In genomic region chr1:12055865-12056560, GRCm38 (mm10) we compare ENCODE assay signal across 16 mouse cellular contexts.
A peak's percentile ranks its signal among the peaks of the same experiment; 100 is the strongest.
DNase-seq lines count a peak whose midpoint lies in the region; ATAC-seq lines count a peak whose summit lies in the region.
"Had no signal": no experiment of that assay in that cellular context is flagged by ENCODE, and none has a peak within 500 bp of the region (broad histone marks: within the 10 kb centered on the region; RNA-seq: fewer than 3 reads in every experiment).

No protein-coding gene starts in this region.

- no peaks in the 10 kb centered on the region for H3K9me3 ChIP-seq in forebrain, embryonic 12.5 days
- H3K9me3 ChIP-seq in hindbrain, embryonic 16.5 days (ENCODE audit: control insufficient read depth, low read length) = no peaks in the 10 kb centered on the region
- no peaks in the 10 kb centered on the region for H3K9me3 ChIP-seq in neural tube, embryonic 13.5 days
- H3K9me3 ChIP-seq: heart, embryonic 13.5 days; intestine, embryonic 15.5 days; liver, embryonic 12.5 days had no signal

- no peak overlapping the region for H3K4me3 ChIP-seq in forebrain, embryonic 12.5 days (replicated peaks)
- H3K4me3 ChIP-seq in hindbrain, embryonic 16.5 days (ENCODE audit: low read length) = no peak overlapping the region
- H3K4me3 ChIP-seq in neural tube, embryonic 13.5 days = no peak overlapping the region
- H3K4me3 ChIP-seq: heart, embryonic 13.5 days; intestine, embryonic 15.5 days; liver, embryonic 12.5 days had no signal

- DNase-seq in embryo, embryonic 11 days = peak; percentile 64
- no peak for DNase-seq in right cerebral cortex, postnatal 10 days (ENCODE audit: low spot score in 2 of 2)
- DNase-seq in cerebellum, adult 9-11 months = no peak
- no peak for DNase-seq in kidney, postnatal 4 days
- no peak for DNase-seq in urinary bladder, postnatal 36 days (ENCODE audit: low spot score in 2 of 2)
- DNase-seq: adrenal gland, postnatal 14 days; gastrocnemius, postnatal 10 days; kidney, postnatal 36 days; lung, postnatal 36 days had no signal

- no peak overlapping the region for H3K9ac ChIP-seq in forebrain, embryonic 12.5 days
- H3K9ac ChIP-seq in hindbrain, embryonic 16.5 days (ENCODE audit: low read depth, low read length) = no peak overlapping the region
- H3K9ac ChIP-seq in neural tube, embryonic 13.5 days = no peak overlapping the region
- H3K9ac ChIP-seq: heart, embryonic 13.5 days; intestine, embryonic 15.5 days; liver, embryonic 12.5 days had no signal

- H3K27me3 ChIP-seq in forebrain, embryonic 12.5 days = peaks cover 22% of the 10 kb centered on the region
- H3K27me3 ChIP-seq in hindbrain, embryonic 16.5 days (replicated peaks; ENCODE audit: control insufficient read depth, insufficient read depth, low read length) = no peaks in the 10 kb centered on the region
- H3K27me3 ChIP-seq in neural tube, embryonic 13.5 days = no peaks in the 10 kb centered on the region
- H3K27me3 ChIP-seq: CH12.LX; heart, embryonic 13.5 days; intestine, embryonic 15.5 days; liver, embryonic 12.5 days had no signal

- H3K27ac ChIP-seq in forebrain, embryonic 12.5 days = 0 out of 2 replicates have a peak overlapping the region, but pooled peaks have one; percentile 25
- H3K27ac ChIP-seq in hindbrain, embryonic 16.5 days (ENCODE audit: low read depth, low read length) = no peak overlapping the region
- H3K27ac ChIP-seq in neural tube, embryonic 13.5 days (replicated peaks) = no peak overlapping the region
- H3K27ac ChIP-seq: heart, embryonic 13.5 days; intestine, embryonic 15.5 days; liver, embryonic 12.5 days had no signal

- H3K4me1 ChIP-seq in forebrain, embryonic 12.5 days = peaks cover 7% of the 10 kb centered on the region
- no peaks in the 10 kb centered on the region for H3K4me1 ChIP-seq in hindbrain, embryonic 16.5 days (ENCODE audit: control insufficient read depth, insufficient read depth, low read depth, low read length)
- peaks cover 6% of the 10 kb centered on the region; the same call in 1 of the 2 replicates for H3K4me1 ChIP-seq in neural tube, embryonic 13.5 days (replicated peaks)
- H3K4me1 ChIP-seq: heart, embryonic 13.5 days; intestine, embryonic 15.5 days; liver, embryonic 12.5 days had no signal

- H3K36me3 ChIP-seq in forebrain, embryonic 12.5 days (replicated peaks) = no peaks in the 10 kb centered on the region
- no peaks in the 10 kb centered on the region for H3K36me3 ChIP-seq in hindbrain, embryonic 16.5 days (ENCODE audit: control insufficient read depth, insufficient read depth, low read length)
- no peaks in the 10 kb centered on the region for H3K36me3 ChIP-seq in neural tube, embryonic 13.5 days
- H3K36me3 ChIP-seq: heart, embryonic 13.5 days; intestine, embryonic 15.5 days; liver, embryonic 12.5 days had no signal

- H3K4me2 ChIP-seq in forebrain, embryonic 12.5 days = no peak overlapping the region
- H3K4me2 ChIP-seq in hindbrain, embryonic 16.5 days (ENCODE audit: low read length) = no peak overlapping the region
- no peak overlapping the region for H3K4me2 ChIP-seq in neural tube, embryonic 13.5 days
- H3K4me2 ChIP-seq: heart, embryonic 13.5 days; intestine, embryonic 15.5 days; liver, embryonic 12.5 days had no signal

- ATAC-seq in forebrain, embryonic 12.5 days (ENCODE audit: low FRiP score) = peak; percentile 94
- peak; percentile 95 for ATAC-seq in hindbrain, embryonic 16.5 days
- ATAC-seq in neural tube, embryonic 13.5 days (ENCODE audit: low read depth) = peak; percentile 82
- ATAC-seq: intestine, embryonic 15.5 days; liver, embryonic 12.5 days had no signal

- 8% methylated on average over 3 of the region's 3 CpGs for WGBS in forebrain, embryonic 12.5 days
- WGBS in hindbrain, embryonic 16.5 days = 11% methylated on average over 3 of the region's 3 CpGs
- 29% methylated on average over 3 of the region's 3 CpGs for WGBS in neural tube, embryonic 13.5 days
